Mouse (Mus musculus): ENCODE measurements around the gene Mlf2.

The Mlf2 gene

DNA sequence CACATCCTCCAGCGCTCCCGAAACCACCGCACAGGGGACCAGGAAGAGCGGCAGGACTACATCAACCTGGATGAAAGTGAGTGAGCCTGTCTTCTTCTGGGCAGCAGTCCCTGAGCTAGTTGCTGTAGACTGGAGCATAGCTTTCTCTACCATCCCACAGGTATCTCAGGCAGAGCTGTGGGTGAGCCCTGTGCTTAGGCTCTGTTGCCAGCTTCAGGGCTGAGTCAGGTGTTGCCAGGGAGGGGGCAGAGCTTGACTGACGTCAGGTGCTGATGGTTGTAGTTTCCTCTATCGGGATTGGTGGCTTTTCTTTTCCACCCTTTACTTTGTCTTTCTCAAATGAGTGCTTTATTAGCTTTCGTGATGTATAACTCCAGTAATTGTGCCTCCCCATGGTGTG is 3.5 kb downstream of the Mlf2 start:
- DNase-seq (ENCODE audit: low spot score), result no peak

- no peak for DNase-seq (ENCODE audit: low spot score)
Measured at GRCm38 (mm10) chr6:124936681-124937080, 5.5 kb downstream of the Mlf2 start.

DNA sequence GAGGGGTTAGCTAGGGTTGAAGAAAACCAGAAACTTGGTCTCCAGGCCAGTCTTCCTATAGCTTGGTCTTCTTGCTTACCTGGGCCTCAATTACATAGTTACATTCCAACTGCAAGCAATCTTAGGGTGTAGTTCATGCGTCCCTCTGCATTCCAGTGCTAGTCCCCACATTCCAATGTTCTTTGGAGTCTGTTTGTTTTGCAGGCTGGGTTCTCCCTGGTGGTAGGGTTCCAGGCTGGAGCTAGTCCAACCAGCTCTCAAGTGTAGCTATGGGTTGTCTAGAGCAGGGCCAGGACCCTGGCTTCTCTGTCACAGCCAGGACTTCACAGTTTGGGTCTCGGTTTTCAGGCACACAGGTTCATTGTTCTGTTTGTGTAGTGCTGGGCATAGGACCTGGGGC is 6.3 kb downstream of the Mlf2 start:
- peak; percentile 36 for DNase-seq (ENCODE audit: low spot score)

GRCm38 (mm10) chr6:124938554-124938953 is 7.4 kb downstream of the Mlf2 start:
- no peak for DNase-seq (ENCODE audit: low spot score)

DNA sequence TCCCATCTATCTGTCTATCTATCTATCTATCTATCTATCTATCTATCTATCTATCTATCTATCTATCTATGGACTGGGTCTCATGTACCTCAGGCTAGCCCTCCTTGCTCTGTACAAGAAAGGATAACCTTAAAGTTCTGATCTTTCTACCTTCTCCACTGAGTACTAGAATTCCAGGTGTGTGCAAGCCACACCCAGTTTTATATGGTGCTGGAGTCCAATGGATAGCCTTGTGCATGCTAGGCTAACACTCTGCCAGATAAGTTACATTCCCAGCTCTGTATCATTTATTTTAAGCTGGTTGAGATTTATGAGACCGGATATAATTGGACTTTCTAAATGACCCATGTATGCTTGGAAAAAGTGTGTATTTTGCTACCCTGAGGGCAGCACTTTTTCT is 10.5 kb downstream of the Mlf2 start:
- DNase-seq (ENCODE audit: low spot score), result no peak

DNA sequence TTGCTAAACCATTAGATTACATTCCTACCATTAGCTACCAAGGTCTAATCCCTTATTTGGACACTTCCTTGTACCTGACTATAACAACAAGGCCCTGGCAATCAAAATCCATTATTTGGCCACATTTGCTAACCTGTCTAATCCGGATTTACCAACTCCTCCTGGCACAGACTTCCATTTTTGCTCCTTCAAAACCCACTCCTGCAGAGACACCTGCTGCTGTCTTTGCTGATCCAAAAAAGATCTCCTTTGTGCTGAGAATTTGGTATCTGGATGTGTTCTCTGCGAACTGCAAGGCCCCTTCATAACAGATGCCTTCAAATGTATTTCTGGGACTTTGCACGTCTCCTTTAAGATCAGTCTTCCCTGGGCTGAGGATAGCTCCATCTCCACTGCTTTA is 12.3 kb downstream of the Mlf2 start:
- DNase-seq (ENCODE audit: low spot score), result no peak

DNA sequence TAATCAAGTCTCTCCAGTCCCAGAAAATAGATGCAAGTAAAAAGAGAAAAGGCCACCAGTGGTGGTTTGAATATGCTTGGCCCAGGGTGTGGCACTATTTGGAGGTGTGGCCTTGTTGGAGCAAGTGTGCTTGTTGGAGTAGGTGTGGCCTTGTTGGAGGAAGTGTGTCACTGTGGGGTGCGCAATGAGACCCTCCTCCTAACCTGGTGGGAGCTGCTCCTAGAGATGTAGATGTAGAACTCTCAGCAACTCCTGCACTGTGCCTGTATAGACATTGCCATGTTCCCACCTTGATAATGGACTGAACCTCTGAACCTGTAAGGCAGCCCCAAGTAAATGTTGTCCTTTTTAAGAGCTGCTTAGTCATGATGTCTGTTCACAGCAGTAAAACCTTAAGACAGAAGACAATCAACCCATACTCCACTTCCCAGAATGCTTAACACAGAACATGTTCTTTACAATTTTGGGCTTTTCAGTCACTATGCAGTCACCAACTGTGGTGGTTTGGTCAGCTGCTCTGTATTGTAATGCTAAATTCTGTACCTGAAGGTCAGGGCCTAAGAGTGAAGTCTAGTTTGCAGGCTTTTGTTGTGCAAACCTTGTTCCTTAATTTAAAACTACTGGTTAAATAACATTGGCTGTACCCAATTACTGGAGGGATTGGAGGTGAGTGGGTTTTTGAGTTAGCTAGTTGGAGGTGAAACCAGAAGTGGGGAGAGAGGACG is 23.0 kb downstream of the Mlf2 start:
- no peak for DNase-seq (ENCODE audit: low spot score)

DNA sequence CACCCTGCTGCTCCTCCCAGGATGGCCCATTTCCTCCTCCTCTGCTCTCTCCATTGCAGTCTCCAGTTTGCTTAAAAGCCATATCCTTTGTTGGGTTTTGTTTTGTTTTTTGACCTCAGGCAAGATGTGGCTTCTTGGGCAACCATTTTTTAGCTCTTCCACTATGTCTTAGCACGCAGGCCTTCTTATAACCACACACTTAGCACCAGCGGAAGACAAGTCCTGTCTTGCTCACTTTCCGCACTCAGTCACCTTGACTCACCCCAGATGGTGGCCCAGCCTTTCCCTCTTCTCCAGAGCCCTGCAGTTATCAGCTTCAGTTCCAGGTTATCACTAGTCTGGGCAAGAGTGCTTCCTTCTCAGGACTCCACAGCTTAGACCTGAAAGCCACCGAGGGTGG is 24.0 kb downstream of the Mlf2 start:
- DNase-seq (ENCODE audit: low spot score), result no peak

DNA sequence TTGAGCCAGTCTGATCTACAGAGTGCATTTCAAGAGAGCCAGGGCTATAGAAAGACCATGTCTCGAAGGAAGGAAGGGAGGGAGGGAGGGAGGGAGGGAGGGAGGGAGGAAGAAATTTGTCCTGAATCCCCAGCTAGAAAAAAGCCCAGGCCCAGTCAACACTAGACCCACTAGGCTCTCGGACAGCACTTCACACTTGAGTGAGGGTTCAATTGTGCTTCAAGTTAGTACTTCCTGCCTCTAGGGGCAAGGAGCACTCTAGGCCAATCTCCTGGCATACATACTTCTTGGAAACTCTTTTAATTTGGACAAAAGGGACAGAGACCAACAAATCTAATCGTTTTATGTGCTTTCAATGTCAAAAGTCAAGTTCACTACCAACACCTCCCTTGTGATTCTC is 26.9 kb downstream of the Mlf2 start:
- DNase-seq (ENCODE audit: low spot score), result peak; percentile 19

DNA sequence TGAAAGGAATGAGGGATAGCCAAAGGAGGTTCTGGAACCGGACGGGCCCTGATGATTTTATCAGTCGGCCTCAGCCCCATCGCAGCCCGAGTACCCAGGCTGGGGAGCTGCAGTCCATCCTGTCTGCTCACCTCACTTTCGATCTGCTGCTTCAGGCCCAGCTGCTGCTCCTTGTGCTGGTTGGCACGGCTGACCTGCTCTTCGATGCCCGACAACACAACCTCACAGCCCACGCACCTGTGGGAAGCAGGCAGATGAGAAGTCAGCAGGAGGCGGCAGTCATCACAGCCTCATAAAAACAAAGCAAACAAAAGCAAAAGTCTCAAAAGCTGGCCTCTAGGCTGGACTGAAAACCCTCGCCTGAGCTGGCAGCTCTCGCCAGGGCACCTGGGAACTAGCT is 28.8 kb downstream of the Mlf2 start:
- DNase-seq (ENCODE audit: low spot score), result no peak

- DNase-seq (ENCODE audit: low spot score), result no peak
Measured at GRCm38 (mm10) chr6:124961021-124961420, 29.8 kb downstream of the Mlf2 start.

- DNase-seq (ENCODE audit: low spot score), result no peak
Measured at GRCm38 (mm10) chr6:124964638-124965037, 33.5 kb downstream of the Mlf2 start.

DNA sequence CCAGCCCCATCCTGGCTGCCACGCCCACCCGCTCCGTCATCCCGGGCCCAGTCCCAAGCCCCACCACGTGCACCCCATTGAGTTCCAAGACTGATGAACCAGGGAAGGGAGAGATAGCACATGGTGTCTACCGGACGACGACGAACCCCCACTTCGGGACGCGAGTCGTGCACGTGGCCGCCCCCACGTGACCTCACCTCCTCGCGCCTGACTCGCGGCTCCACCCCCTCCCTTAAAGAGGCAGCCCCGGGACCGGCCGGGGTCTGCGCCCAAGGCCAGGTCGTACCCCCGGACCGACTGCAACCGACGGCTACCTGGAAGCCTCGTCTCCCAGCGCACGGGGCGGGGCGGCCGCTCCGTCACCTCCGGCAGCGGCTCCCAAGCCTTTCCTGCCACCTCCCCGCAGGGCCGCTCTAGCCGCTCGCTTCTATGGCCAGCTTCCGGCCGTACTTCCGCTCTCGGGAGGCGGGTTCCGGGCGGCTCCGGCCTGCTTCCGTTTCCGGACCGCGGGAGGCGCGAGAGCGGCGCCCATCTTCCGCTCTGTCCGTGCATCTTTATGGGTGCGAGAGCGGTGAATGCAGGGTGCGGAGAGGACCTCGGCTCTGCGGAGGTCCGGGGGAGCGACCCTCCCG is 34.0 kb downstream of the Mlf2 start, which contains the start of gene Cops7a:
Gene Cops7a, minus strand, starts transcription at position 451 of the 632 bp plus-strand sequence.
- DNase-seq (ENCODE audit: low spot score), result peak; percentile 96

DNA sequence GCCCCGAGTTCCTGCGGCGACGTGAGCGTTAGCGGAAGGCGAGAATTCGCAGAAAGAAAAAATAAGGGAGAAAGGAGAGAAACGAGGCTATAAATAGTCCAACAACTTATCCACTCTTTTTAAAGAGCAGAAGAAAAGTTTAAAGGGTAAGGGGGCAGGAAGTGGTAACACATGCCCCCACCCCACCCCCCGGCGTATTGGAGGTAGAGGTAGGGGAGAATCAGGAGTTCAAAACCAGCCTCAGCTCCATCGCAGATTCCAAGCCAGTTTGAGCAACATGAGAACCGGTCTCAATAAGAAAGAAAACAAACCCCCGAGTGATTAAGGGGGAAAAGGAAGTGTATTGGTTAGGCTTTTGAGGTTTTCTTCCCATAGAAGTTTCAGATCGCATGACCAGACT is 34.6 kb downstream of the Mlf2 start:
- DNase-seq (ENCODE audit: low spot score), result no peak

DNA sequence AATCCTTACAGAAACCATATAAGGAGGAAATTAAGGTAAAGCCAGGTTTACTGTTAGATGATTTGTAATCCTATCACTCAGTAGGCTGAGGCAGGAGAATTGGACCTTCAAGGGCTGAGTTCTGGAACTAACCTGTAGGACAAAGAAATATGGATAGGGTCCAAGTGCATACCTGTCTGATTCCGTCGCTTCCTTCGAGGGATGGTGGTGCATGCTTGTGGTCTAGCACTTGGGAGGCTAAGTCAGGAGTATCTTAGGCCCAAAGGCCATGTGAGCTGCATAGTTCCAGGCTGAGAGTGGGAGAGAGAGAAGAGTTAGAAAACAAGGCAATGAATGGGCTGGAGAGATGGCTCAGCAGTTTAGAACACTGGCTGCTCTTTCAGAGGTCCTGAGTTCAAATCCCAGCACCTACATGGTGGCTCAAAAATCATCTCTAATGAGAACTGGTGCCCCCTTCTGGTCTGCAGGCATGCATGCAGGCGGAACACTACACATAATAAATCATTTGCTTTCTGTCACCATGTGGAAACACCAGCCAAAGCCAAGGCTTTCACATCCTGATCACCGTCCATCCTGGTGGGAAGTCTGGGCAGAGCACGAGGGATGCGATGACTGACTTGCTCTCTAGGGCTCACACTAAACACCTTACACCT is 35.4 kb downstream of the Mlf2 start:
- DNase-seq (ENCODE audit: low spot score), result peak; percentile 6

- DNase-seq (ENCODE audit: low spot score), result peak; percentile 38
Measured at GRCm38 (mm10) chr6:124967766-124968165, 36.6 kb downstream of the Mlf2 start.

Measured in lung, postnatal 25 days (tissue).